Mouse (Mus musculus) MEL (cell line): ENCODE measurements around the gene Cela1. TPM values are rescaled to one million over a fixed set of nuclear protein-coding genes. Genes with fewer than 3 reads are reported as not detected.

Experiments
- DNase-seq: peaks from one replicate; pipeline ENCODE4 v3.0.0; 2011; ENCODE audit warnings: low read depth, low spot score
- H3K27ac ChIP-seq: 2 replicates; pipeline ENCODE4 v1.5.1; 2012; ENCODE audit warnings: low read depth, mild to moderate bottlenecking, control low read depth, low read length, moderate library complexity; ENCODE audit not compliant: control insufficient read depth
- H3K27me3 ChIP-seq, 2 experiments: fragments of 150-350 bp in 1 of 2; sonication (generic) in 1 of 2; 2 replicates each; pipeline ENCODE4 v1.6.1; 2012; ENCODE audit warnings: low read length in 2 of 2, mild to moderate bottlenecking in 2 of 2, improper control_type of control experiment in 1 of 2, moderate library complexity in 1 of 2; ENCODE audit not compliant: insufficient read depth in 2 of 2, control insufficient read depth in 1 of 2
- H3K36me3 ChIP-seq, 2 experiments: 2 replicates each; pipeline ENCODE4 v1.6.1; 2012 to 2014; ENCODE audit warnings: low read length in 2 of 2, improper control_type of control experiment in 1 of 2, inconsistent platforms in 1 of 2, mild to moderate bottlenecking in 1 of 2; ENCODE audit not compliant: insufficient read depth in 2 of 2, control insufficient read depth in 1 of 2
- H3K4me1 ChIP-seq, 2 experiments: fragments of 150-350 bp in 1 of 2; sonication (generic) in 1 of 2; 2 replicates each; pipeline ENCODE4 v1.6.1; 2012; ENCODE audit warnings: low read length in 2 of 2, improper control_type of control experiment in 1 of 2, mild to moderate bottlenecking in 1 of 2; ENCODE audit not compliant: insufficient read depth in 2 of 2, control insufficient read depth in 1 of 2
- H3K4me3 ChIP-seq, 2 experiments: fragments of 150-350 bp in 1 of 2; sonication (generic) in 1 of 2; 2 replicates each; pipeline ENCODE4 v1.5.1; 2012; ENCODE audit warnings: low read depth in 2 of 2, low read length in 2 of 2, mild to moderate bottlenecking in 2 of 2, moderate library complexity in 2 of 2, control low read depth in 1 of 2, improper control_type of control experiment in 1 of 2; ENCODE audit not compliant: control insufficient read depth in 1 of 2, insufficient read depth in 1 of 2
- H3K79me2 ChIP-seq: 2 replicates; pipeline ENCODE4 v1.6.1; 2012; ENCODE audit warnings: mild to moderate bottlenecking, low read length, moderate library complexity; ENCODE audit not compliant: control insufficient read depth, poor library complexity, insufficient read depth
- H3K9ac ChIP-seq: 2 replicates; pipeline ENCODE4 v1.6.1; 2012; ENCODE audit warnings: low read depth, mild to moderate bottlenecking, control low read depth, low read length, moderate library complexity; ENCODE audit not compliant: control insufficient read depth, poor library complexity, severe bottlenecking
- H3K9me3 ChIP-seq: fragments of 150-350 bp; sonication (generic); replicated peaks from 2 replicates; pipeline ENCODE4 v1.6.1; 2012; ENCODE audit warnings: mild to moderate bottlenecking, low read length, improper control_type of control experiment, moderate library complexity; ENCODE audit not compliant: insufficient read depth
- BHLHE40 ChIP-seq: IDR thresholded peaks from 2 replicates; pipeline ENCODE4 v1.6.1; 2012; ENCODE audit warnings: low read depth, mild to moderate bottlenecking, inconsistent platforms, low read length, improper control_type of control experiment, borderline replicate concordance
- CHD1 ChIP-seq: IDR thresholded peaks from 2 replicates; pipeline ENCODE4 v1.6.1; 2012; ENCODE audit warnings: low read depth, mild to moderate bottlenecking, inconsistent platforms, low read length, improper control_type of control experiment
- CHD2 ChIP-seq: IDR thresholded peaks from 2 replicates; pipeline ENCODE4 v1.6.1; 2011; ENCODE audit warnings: low read length, improper control_type of control experiment
- CTCF ChIP-seq, 3 experiments: IDR thresholded peaks in 2 of 3; conservative IDR thresholded peaks in 1 of 3; 2 replicates each; pipeline ENCODE4 v1.5.1; 2011 to 2012; ENCODE audit warnings: low read length in 3 of 3, low read depth in 2 of 3, mild to moderate bottlenecking in 2 of 3, improper control_type of control experiment in 1 of 3, inconsistent platforms in 1 of 3, mixed read lengths in 1 of 3, moderate library complexity in 1 of 3; ENCODE audit not compliant: control insufficient read depth in 1 of 3, insufficient read depth in 1 of 3, poor library complexity in 1 of 3, severe bottlenecking in 1 of 3
- E2F4 ChIP-seq: IDR thresholded peaks from 2 replicates; pipeline ENCODE4 v1.6.1; 2011; ENCODE audit warnings: low read depth, low read length, improper control_type of control experiment, borderline replicate concordance
- ELF1 ChIP-seq: IDR thresholded peaks from 2 replicates; pipeline ENCODE4 v1.6.1; 2014; ENCODE audit warnings: low read depth, mild to moderate bottlenecking, inconsistent platforms, low read length, improper control_type of control experiment, moderate library complexity
- EP300 ChIP-seq, 2 experiments: IDR thresholded peaks; 2 replicates each; pipeline ENCODE4 v1.6.1; 2011; ENCODE audit warnings: improper control_type of control experiment in 2 of 2, low read length in 2 of 2, low read depth in 1 of 2, mild to moderate bottlenecking in 1 of 2
- ETS1 ChIP-seq: IDR thresholded peaks from 2 replicates; pipeline ENCODE4 v1.6.1; 2012; ENCODE audit warnings: low read depth, mild to moderate bottlenecking, inconsistent platforms, low read length, improper control_type of control experiment, moderate library complexity
- GABPA ChIP-seq: IDR thresholded peaks from 2 replicates; pipeline ENCODE4 v1.6.1; 2012; ENCODE audit warnings: low read depth, mild to moderate bottlenecking, inconsistent platforms, low read length, improper control_type of control experiment, moderate library complexity
- GATA1 ChIP-seq: IDR thresholded peaks from 2 replicates; pipeline ENCODE4 v1.6.1; 2011; ENCODE audit warnings: low read depth, low read length, improper control_type of control experiment
- HCFC1 ChIP-seq: IDR thresholded peaks from 2 replicates; pipeline ENCODE4 v1.6.1; 2012; ENCODE audit warnings: low read depth, mild to moderate bottlenecking, inconsistent platforms, low read length, improper control_type of control experiment, moderate library complexity
- JUND ChIP-seq: IDR thresholded peaks from 2 replicates; pipeline ENCODE4 v1.6.1; 2011; ENCODE audit warnings: low read depth, mild to moderate bottlenecking, improper control_type of control experiment, low read length
- KAT2A ChIP-seq: conservative IDR thresholded peaks from 2 replicates; pipeline ENCODE4 v1.6.1; 2012; ENCODE audit warnings: low read depth, low read length, improper control_type of control experiment, inconsistent platforms
- MAFK ChIP-seq: IDR thresholded peaks from 2 replicates; pipeline ENCODE4 v1.6.1; 2011; ENCODE audit warnings: low read depth, mild to moderate bottlenecking, low read length, improper control_type of control experiment, borderline replicate concordance
- MAX ChIP-seq: IDR thresholded peaks from 2 replicates; pipeline ENCODE4 v1.6.1; 2011; ENCODE audit warnings: low read length, improper control_type of control experiment
- MAZ ChIP-seq: IDR thresholded peaks from 2 replicates; pipeline ENCODE4 v1.6.1; 2012; ENCODE audit warnings: low read depth, mild to moderate bottlenecking, inconsistent platforms, low read length, improper control_type of control experiment
- MEF2A ChIP-seq: IDR thresholded peaks from 2 replicates; pipeline ENCODE4 v1.6.1; 2014; ENCODE audit warnings: low read depth, mild to moderate bottlenecking, inconsistent platforms, low read length, improper control_type of control experiment; ENCODE audit not compliant: poor library complexity, insufficient replicate concordance, severe bottlenecking; ENCODE audit errors: extremely low read depth
- MXI1 ChIP-seq: IDR thresholded peaks from 2 replicates; pipeline ENCODE4 v1.6.1; 2011; ENCODE audit warnings: mild to moderate bottlenecking, low read depth, low read length, improper control_type of control experiment
- MYB ChIP-seq: IDR thresholded peaks from 2 replicates; pipeline ENCODE4 v1.6.1; 2011; ENCODE audit warnings: mild to moderate bottlenecking, low read depth, low read length, improper control_type of control experiment
- NELFE ChIP-seq: IDR thresholded peaks from 2 replicates; pipeline ENCODE4 v1.6.1; 2011; ENCODE audit warnings: low read depth, low read length, improper control_type of control experiment
- NRF1 ChIP-seq: IDR thresholded peaks from 2 replicates; pipeline ENCODE4 v1.6.1; 2014; ENCODE audit warnings: low read depth, mild to moderate bottlenecking, inconsistent platforms, low read length, improper control_type of control experiment, moderate library complexity; ENCODE audit not compliant: poor library complexity, insufficient read depth, severe bottlenecking
- POLR2A ChIP-seq, 2 experiments: IDR thresholded peaks; 2 replicates each; pipeline ENCODE4 v1.6.1; 2011 to 2012; ENCODE audit warnings: low read length in 2 of 2, mild to moderate bottlenecking in 2 of 2, control low read depth in 1 of 2, improper control_type of control experiment in 1 of 2, low read depth in 1 of 2, moderate library complexity in 1 of 2; ENCODE audit not compliant: control insufficient read depth in 1 of 2, insufficient read depth in 1 of 2, poor library complexity in 1 of 2
- POLR2AphosphoS2 ChIP-seq: IDR thresholded peaks from 2 replicates; pipeline ENCODE4 v1.6.1; 2011; ENCODE audit warnings: low read length, improper control_type of control experiment
- RAD21 ChIP-seq: IDR thresholded peaks from 2 replicates; pipeline ENCODE4 v1.6.1; 2011; ENCODE audit warnings: mild to moderate bottlenecking, low read depth, low read length, improper control_type of control experiment
- RCOR1 ChIP-seq: IDR thresholded peaks from 2 replicates; pipeline ENCODE4 v1.6.1; 2012; ENCODE audit warnings: low read depth, mild to moderate bottlenecking, inconsistent platforms, low read length, improper control_type of control experiment
- SIN3A ChIP-seq: IDR thresholded peaks from 2 replicates; pipeline ENCODE4 v1.6.1; 2012; ENCODE audit warnings: low read length, improper control_type of control experiment, inconsistent platforms
- SMC3 ChIP-seq: IDR thresholded peaks from 2 replicates; pipeline ENCODE4 v1.6.1; 2011; ENCODE audit warnings: low read depth, low read length, improper control_type of control experiment
- TAL1 ChIP-seq: IDR thresholded peaks from 2 replicates; pipeline ENCODE4 v1.6.1; 2012; ENCODE audit warnings: mild to moderate bottlenecking, inconsistent platforms, low read length, moderate library complexity, mixed read lengths
- TCF12 ChIP-seq: IDR thresholded peaks from 2 replicates; pipeline ENCODE4 v1.6.1; 2014; ENCODE audit warnings: low read depth, mild to moderate bottlenecking, inconsistent platforms, low read length, improper control_type of control experiment, moderate library complexity
- UBTF ChIP-seq: IDR thresholded peaks from 2 replicates; pipeline ENCODE4 v1.6.1; 2012; ENCODE audit warnings: low read depth, mild to moderate bottlenecking, inconsistent platforms, low read length, improper control_type of control experiment, moderate library complexity, borderline replicate concordance; ENCODE audit not compliant: insufficient read depth
- USF1 ChIP-seq: IDR thresholded peaks from 2 replicates; pipeline ENCODE4 v1.6.1; 2014; ENCODE audit warnings: low read depth, mild to moderate bottlenecking, inconsistent platforms, low read length, improper control_type of control experiment, moderate library complexity
- USF2 ChIP-seq, 2 experiments: IDR thresholded peaks; 2 replicates each; pipeline ENCODE4 v1.6.1; 2011 to 2012; ENCODE audit warnings: improper control_type of control experiment in 2 of 2, low read length in 2 of 2, borderline replicate concordance in 1 of 2, inconsistent platforms in 1 of 2, low read depth in 1 of 2, mild to moderate bottlenecking in 1 of 2; ENCODE audit not compliant: insufficient read depth in 1 of 2
- ZKSCAN1 ChIP-seq: IDR thresholded peaks from 2 replicates; pipeline ENCODE4 v1.6.1; 2012; ENCODE audit warnings: low read depth, mild to moderate bottlenecking, inconsistent platforms, low read length, improper control_type of control experiment, moderate library complexity
- ZMIZ1 ChIP-seq: IDR thresholded peaks from 2 replicates; pipeline ENCODE4 v1.6.1; 2012; ENCODE audit warnings: low read depth, mild to moderate bottlenecking, inconsistent platforms, low read length, improper control_type of control experiment, moderate library complexity
- ZNF384 ChIP-seq: IDR thresholded peaks from 2 replicates; pipeline ENCODE4 v1.6.1; 2012; ENCODE audit warnings: low read depth, mild to moderate bottlenecking, inconsistent platforms, low read length, improper control_type of control experiment
- polyA plus RNA-seq, 2 experiments: library from polyadenylated mRNA; stranded (reverse) in 1 of 2; unstranded in 1 of 2; fragments of >175 nt in 1 of 2; fragments of >200 nt in 1 of 2; gene quantifications; 2 replicates each; pipeline versions ENCODE4 v1.2.1 to v1.2.4; 2012; ENCODE audit warnings: low replicate concordance in 2 of 2, low read depth in 1 of 2; ENCODE audit not compliant: insufficient read length in 2 of 2, insufficient read depth in 1 of 2, missing spikeins in 1 of 2
- total RNA-seq: library from RNA; depleted of rRNA; stranded (reverse); fragments of 300-350 nt; gene quantifications from 2 replicates; pipeline ENCODE4 v1.2.3, GENCODE M21; 2012

Cela1 gene
- total and polyA plus RNA-seq, 3 experiments: 51.4 to 60.3 TPM; not detected in 1

DNA sequence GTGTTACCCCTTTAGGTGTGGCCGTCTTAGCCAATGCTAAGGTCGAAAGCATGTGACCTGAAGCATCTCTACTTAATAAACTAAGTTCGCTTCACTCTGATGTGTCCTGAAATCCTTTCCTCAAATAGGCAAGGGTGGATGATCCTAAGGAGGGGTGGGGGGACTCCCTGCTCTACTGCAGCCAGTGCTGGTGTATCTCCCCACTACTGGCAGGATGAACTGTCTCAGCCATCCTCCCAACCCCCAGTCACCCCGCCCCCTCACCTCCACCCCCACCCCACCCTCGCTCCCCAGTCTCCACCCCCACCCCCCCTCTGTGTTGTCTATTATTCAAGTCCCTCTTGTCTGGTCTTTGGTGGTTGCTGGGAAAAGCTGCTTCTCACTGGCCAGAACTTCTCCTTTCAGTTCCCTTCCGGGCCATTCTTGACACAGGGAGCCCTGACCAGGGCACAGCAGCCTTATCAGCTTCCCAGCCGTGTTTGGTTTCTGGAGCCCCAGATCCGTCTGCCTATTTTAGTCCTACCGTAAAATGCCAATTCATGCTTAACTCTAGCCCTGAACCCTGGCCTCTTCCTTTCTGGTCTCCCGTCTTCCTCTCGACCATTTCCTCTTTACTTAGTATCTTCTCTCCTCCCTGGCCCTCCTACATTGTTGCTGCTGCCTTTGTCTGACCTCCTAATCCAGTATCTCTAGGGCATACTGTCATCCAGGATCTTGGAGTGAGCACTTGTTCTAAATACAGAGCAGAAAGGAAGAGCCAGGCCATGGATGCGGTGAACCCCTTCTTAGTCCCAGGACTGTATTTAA lies 13.9 kb downstream of the Cela1 start:
- H3K27ac ChIP-seq: peak overlapping the region; percentile 83
- no peak overlapping the region; a peak in 1 of 4 replicates for H3K4me3 ChIP-seq
- peaks cover 11 to 26% of the 10 kb centered on the region in 2 experiments for H3K4me1 ChIP-seq
- H3K79me2 ChIP-seq: peaks cover 6% of the 10 kb centered on the region
- no peaks in the 10 kb centered on the region for H3K9me3 ChIP-seq
- peak overlapping the region; percentile 27 for H3K9ac ChIP-seq
- H3K27me3 ChIP-seq: no peaks in the 10 kb centered on the region
- peaks cover 0 to 27% of the 10 kb centered on the region in 2 experiments; a peak in 2 of 4 replicates for H3K36me3 ChIP-seq
- peak; percentile 93 for DNase-seq
- TF ChIP-seq GATA1 (peak; percentile 93), RAD21 (no peak), GABPA (peak; percentile 73; the same call in 1 of the 2 replicates), CTCF (IDR thresholded peaks at IDR 0.05 in 2 of 3, conservative IDR thresholded peaks at IDR 0.05 in 1 of 3; ENCODE audit: control insufficient read depth in 1 of 3, insufficient read depth in 1 of 3, low read depth in 2 of 3, low read length in 3 of 3, poor library complexity in 1 of 3, severe bottlenecking in 1 of 3) (no peak), TAL1 (peak; percentile 80), MXI1 (peak; percentile 42; the same call in 1 of the 2 replicates), EP300 (IDR thresholded peaks at IDR 0.05; ENCODE audit: low read depth in 1 of 2, low read length in 2 of 2) (peak; percentile 88), KAT2A (no peak), RCOR1 (peak; percentile 81), CHD1 (no peak), ELF1 (peak; percentile 47; the same call in 1 of the 2 replicates), NRF1 (no peak), BHLHE40 (no peak), ZKSCAN1 (no peak), USF1 (no peak), HCFC1 (peak; percentile 63; the same call in 1 of the 2 replicates), MEF2A (peak; percentile 90), SMC3 (no peak), ZNF384 (no peak), NELFE (peak; percentile 34), MYB (no peak), POLR2A (IDR thresholded peaks at IDR 0.05; ENCODE audit: control insufficient read depth in 1 of 2, insufficient read depth in 1 of 2, low read depth in 1 of 2, low read length in 2 of 2, poor library complexity in 1 of 2) (peak in 1 of 2 experiments; percentile 48; a peak in 2 of 4 replicates), USF2 (IDR thresholded peaks at IDR 0.05; ENCODE audit: borderline replicate concordance in 1 of 2, insufficient read depth in 1 of 2, low read depth in 1 of 2, low read length in 2 of 2) (no peak), UBTF (no peak), ETS1 (peak; percentile 94), MAZ (peak; percentile 2; the same call in 1 of the 2 replicates), TCF12 (peak; percentile 79), POLR2AphosphoS2 (no peak), CHD2 (no peak), SIN3A (peak; percentile 75), MAFK (peak; percentile 56; the same call in 1 of the 2 replicates), MAX (0 out of 2 replicates have a peak, but pooled peaks have one; percentile 19), ZMIZ1 (no peak), E2F4 (no peak), JUND (no peak)
